Mouse (Mus musculus) ES-CJ7 (cell line): ENCODE results near the gene Igtp.
"Not testable (repeated sequence)": the region's sequence is repeated elsewhere in the genome, so short reads cannot be mapped to it uniquely, and the experiment has no call there.

Experiments
- DNase-seq: peaks from one replicate; pipeline ENCODE4 v3.0.0; 2011; ENCODE audit warnings: low read depth, low spot score

The Igtp gene

GRCm38 (mm10) chr11:58199229-58200037 lies at the start of gene Igtp, which contains the start of gene Irgm2:
Gene Igtp (plus strand): TSS chr11:58199556.
Gene Irgm2 (plus strand): TSS chr11:58199618.
- not testable (repeated sequence) for DNase-seq

DNA sequence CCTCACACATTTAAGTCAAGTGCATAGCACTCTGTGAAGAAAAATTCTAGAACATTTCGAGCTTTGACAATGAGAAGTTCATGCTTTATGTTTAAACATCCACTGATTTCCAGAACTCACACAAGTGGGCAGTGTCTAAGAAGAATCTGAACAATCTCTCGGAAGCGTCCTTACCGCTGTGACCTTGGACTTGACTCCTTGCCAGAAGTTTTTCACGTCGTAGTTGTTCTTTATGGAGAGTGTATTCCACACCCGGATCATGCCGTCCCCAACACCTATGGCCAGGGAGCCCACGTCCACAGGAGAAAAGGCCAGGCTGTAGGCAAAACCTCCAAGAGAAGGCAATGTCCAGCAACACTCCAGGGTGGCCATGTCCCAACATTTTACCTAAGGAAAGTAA lies 43.9 kb upstream of the Igtp start:
- no peak for DNase-seq

DNA sequence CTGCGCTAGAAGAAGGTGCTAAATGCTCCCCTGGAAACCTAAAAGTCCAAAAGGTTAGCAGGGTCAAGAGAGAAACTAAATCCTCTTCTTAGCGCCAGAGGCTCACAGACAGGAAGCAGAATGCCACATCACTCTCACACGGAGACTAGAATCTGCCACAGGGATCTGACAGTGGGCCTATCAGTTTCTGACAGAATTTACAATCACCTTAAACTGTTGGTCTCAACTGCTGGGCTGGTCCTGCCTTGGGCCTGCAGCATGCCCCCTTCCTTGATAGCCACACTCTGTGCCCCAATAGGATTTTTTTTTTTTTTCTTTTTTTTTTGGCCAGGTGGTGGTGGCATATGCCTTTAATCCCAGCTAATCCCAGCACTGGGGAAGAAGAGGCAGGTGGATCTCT lies 42.5 kb upstream of the Igtp start:
- no peak for DNase-seq

- DNase-seq = peak; percentile 63
Observed at GRCm38 (mm10) chr11:58165072-58165471, 34.3 kb upstream of the Igtp start.

DNA sequence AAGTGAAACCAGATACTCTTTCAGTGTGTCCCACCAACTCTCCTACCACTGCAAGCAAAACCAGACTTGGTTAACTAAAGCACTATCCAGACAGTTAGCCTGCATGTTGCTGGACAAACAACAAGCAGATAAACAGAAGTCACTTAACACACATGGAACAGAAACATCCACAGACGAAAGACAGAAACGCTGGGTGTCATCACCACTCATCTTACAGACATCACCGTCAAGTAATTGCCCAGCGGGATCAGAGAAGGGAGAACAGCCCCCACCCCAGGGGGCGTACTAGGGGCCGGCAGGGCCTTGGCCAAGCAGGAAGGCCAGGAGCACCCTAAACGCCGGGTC lies 31.6 kb upstream of the Igtp start:
- DNase-seq = no peak

- peak; percentile 86 for DNase-seq
Observed at GRCm38 (mm10) chr11:58168167-58168915, 31.0 kb upstream of the Igtp start, which contains the start of gene Gemin5. Gene Gemin5 (minus strand): TSS chr11:58168539.

DNA sequence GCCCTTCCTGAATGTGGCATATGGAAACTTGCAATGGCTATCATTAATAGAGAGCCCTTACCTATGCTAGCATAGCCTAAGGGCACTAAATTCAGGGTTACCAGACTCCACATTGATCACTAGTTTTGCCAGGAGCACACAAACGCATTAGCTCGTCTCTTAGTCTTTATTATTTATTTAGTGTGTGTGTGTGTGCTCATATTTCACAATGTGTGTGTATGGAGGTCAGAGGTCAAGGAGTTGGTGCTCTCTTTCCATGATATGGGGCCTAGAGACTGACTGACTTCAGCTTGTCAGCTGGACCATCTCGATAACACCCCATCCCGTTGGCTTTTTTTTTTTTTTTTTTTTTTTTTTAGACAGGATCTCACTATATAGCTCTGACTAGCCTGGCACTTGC lies 29.7 kb upstream of the Igtp start:
- no peak for DNase-seq

DNA sequence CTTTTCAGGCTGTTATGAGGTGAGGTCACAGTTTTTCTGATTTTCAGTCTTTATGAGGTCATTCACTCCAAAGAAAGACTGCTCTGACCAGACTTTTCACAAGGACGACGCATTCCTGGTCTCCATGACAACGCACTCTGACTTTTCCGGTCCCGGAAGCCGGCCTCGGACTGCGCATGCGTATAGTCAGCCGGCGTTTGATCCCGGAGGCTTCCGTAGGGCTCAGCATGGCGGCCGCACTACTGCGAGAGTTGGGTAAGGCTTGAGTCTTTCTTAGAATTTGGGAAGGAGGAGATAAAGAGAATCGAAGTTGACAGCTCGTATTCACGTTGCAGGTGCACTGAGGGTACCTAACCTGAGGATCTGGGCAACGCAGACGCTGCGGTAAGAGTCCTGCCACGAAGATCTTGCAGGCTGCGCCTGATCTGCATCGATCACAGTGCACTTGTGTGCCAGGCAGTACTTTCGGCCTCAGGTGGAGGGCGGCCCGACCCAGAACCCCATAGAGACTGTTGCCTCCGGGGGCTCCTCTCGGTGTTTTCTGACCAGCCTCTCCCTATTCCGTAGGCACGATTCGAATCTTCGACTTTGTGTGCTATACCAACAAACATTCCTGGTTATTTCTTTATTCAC lies 27.8 kb upstream of the Igtp start, which contains the start of gene Mrpl22:
Gene Mrpl22 (plus strand): TSS at position 203 of the 633 bp plus-strand sequence.
- DNase-seq = peak; percentile 99

DNA sequence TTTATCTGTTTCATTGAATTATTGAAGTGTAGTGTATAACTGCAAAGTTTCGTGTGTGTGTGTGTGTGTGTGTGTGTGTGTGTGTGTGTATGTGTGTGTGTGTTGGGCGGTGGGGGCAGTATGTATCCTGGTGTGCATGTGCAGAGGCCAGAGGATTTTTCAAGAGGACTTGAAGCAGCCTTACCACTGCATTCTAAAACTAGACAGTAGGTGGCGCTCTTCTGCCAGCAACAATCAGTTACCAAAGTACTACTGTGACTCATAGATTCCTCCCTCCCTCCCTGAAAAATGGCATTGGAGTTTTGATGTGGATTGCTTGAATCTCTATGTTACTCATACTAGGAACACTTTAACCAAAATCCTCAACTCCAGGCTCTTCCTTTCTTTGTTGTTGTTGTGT lies 19.8 kb upstream of the Igtp start:
- DNase-seq = peak; percentile 91

GRCm38 (mm10) chr11:58179986-58180385 lies 19.4 kb upstream of the Igtp start:
- not testable (repeated sequence) for DNase-seq

DNA sequence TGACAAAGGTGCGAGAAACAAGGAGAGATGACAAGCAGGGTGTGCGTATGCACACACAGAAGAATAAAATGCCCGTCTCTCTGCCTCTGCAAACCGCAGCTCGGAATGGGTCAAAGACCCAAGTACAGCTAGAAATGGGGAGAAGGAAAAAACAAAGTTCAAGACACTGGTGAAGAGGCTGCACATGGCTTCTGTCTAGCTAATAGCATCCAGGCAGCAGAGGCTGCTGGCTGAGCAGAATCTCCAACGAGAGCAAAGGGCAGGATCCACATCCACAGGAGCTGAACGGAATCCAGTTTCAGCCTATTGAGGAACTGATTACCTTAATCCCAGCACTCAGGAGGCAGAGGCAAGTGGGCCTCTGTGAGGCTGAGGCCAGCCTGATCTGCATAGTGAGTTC lies 18.6 kb upstream of the Igtp start:
- DNase-seq = no peak

GRCm38 (mm10) chr11:58183579-58183978 lies 15.8 kb upstream of the Igtp start:
- no peak for DNase-seq

DNA sequence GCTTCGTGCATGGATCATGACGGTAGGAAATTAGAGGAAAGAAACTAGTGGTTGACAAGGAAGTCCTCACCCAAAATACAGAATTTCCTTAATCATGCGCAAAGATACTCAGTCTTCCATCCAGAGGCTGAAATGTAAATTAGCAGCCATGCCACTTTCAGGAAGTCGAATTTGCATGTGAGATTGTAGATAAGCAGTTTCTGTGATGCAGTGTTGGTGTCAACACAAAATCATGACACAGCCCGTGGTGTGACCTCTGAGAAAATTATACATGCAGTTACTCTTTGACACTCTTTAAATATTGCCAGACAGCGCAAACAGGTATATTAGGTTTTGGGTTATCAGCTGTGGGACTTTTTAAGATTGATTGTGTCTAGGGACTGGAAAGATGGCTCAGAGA lies 9.7 kb upstream of the Igtp start:
- DNase-seq = no peak

DNA sequence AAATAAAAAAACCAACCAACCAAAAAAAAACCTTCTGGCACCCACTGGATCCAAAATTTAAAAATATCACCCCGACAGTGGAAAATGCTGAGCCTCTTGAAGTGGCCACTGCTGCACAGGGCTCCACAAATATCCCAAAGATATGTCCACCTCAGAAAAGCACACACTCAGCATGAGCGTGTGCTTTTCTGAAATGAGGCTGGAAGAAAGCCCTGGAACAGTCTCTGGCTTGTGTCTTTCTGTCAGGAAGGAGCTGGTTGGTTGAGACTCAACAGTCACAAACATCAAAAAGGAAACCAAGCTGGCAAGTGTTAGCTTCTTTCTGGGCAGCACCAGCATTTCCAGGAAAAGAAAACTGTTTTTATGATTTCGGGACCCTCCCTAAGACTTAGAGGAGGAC lies 6.0 kb upstream of the Igtp start:
- no peak for DNase-seq

- no peak for DNase-seq
Observed at GRCm38 (mm10) chr11:58193860-58194520, 5.4 kb upstream of the Igtp start.

GRCm38 (mm10) chr11:58198663-58199062 lies 693 bp upstream of the Igtp start:
- DNase-seq = no peak

GRCm38 (mm10) chr11:58200226-58200625 lies 870 bp downstream of the Igtp start:
- DNase-seq = no peak

DNA sequence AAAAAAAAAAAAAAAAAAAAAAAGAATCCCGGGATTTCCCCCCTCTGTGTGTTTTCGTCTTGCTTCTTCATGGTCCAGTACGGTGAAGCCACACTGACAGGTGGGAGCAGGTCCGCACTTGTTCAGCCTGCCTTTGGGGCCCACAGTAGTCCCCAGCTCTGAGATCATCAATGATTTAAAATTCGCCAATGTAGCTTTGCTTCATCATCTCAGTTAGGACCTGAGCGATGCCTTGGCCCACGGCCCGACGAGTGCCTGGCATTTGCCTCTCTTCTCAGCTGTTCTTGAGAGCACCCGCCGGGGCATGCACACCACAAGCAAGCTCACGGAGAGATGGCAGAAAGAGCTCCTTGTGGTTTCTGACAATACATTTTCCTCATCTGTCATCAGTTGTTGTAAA lies 1.7 kb downstream of the Igtp start:
- DNase-seq = no peak

GRCm38 (mm10) chr11:58210321-58210886 lies 11.0 kb downstream of the Igtp start:
- no peak for DNase-seq

- peak; percentile 25 for DNase-seq
Observed at GRCm38 (mm10) chr11:58211062-58211681, 11.8 kb downstream of the Igtp start.

- DNase-seq = no peak
Observed at GRCm38 (mm10) chr11:58211682-58212067, 12.3 kb downstream of the Igtp start.
